Mouse (Mus musculus) lung, postnatal 0 days (tissue): ENCODE measurements around the gene Sec31b.

Source experiments
- CTCF ChIP-seq: IDR thresholded peaks from 2 replicates; pipeline ENCODE4 v1.5.1; 2016; ENCODE audit warnings: antibody characterized with exemption, mild to moderate bottlenecking
- EP300 ChIP-seq: IDR thresholded peaks from 2 replicates; pipeline ENCODE4 v1.6.1; 2016; ENCODE audit warnings: antibody characterized with exemption, mild to moderate bottlenecking, control low read depth

DNA sequence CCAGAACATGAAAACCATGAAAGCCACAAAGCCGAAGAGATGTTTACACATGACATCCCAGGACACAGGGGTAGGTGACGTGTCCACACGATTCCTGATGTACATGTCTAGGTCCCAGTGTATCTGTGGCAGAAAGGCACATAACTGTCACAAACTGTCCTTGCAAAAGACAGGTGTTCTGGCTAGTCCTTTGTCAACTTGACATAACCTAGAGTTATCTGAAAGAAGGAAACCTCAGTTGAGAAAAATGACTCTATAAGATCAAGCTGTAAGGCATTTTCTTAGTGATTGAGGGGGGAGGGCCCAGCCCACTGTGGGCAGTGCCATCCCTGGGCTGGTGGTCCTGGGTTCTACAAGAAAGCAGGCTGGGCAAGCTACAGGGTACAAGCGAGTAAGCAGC lies 7.1 kb upstream of the Sec31b start, which contains the start of gene Gm20538:
- TF ChIP-seq CTCF (no peak), EP300 (no peak)
